Mouse (Mus musculus) spleen, embryonic (tissue): ENCODE data around the gene Rilpl1.

Experiments used
- CTCF ChIA-PET: fragments of 350-600 bp; sonication (Branson Sonifier 250); formaldehyde crosslinking; loops from one replicate; lab custom pipeline; 2022; lab: Charles Lee

Gene Rilpl1

DNA sequence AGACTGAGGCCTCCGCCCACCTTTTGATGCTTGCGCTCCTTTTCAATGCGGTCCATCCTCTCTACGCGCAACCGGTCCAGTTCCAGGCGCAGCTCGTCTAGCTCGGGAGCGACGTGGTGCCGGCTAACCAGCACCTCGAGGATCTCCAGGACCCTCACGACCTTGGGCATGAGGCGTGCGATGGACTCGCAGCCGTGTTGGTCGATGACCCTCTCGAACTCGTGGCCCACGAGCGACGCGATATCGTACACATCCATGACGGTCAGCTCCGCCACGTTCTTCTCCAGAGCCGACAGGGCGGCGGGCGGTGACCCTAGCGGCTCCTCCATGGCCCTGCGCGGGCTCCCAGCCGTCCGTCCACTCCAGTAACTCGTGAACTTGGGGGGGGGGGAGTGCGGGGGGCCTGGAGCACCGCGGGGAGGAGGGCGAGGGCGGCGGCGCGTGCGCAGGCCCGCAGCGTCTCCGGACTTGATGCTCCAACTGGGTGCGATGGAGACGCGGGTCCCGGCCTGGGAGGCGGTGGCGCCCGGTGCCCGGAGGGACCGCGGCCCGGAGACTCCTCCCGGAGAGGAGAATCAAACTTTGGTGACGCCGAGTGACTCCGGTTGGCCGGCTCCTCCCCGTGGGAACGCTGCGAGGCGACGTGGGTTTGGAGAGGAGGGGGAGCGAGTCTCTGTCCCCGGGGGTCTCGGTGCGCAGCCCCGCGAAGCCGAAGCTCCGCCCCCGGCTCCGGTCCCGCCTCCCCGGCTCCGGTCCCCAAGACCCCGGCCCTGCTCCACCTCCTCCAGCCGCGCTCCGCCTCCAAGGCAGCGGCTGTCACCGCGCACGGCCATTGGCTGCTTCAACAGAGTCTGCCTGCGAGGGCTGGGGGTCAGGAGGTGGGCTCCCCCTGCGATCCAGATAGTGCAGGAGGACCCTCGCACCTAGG lies at the start of gene Rilpl1:
Gene Rilpl1 (minus strand): TSS at position 737 of the 928 bp plus-strand sequence.
- CTCF ChIA-PET, result interaction anchor here (0.6 kb wide), 1 partner anchor 29 kb away, joined by 3 read pairs; no protein-coding TSS in a partner anchor

DNA sequence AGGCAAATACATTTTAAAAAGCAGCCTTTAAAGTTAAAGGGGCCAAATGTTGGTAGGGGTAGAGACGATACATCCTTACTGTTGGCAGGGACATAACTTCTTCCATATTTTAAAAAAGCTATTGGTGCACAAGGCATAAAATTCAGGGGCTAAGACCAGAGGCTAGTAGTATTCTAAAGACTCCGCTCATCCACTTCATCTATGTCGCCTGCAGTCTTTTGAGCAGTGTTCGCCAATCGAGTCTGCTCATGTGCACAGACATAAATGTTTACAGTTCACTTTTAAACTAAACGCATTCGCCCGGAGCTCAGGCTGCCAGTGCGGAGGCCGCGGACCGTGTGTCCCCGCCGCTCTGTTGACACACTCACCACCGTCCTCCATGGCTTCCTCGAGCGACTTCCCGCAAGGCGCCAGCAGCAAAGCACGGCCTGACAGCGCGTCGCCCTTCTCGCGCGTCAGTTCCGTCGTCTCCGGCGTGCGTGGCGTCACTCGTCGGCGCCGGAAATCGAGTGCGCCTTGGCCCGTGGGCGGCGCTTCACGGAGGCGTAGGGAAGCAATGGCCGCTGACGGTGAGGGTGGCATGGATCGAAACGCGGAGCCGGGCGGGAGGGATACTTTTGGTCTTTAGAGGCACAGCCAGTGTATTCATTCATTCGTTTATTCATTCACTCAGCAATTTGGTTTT lies 47.6 kb upstream of the Rilpl1 start, which contains the start of the genes Eif2b1 and Gtf2h3:
Gene Eif2b1 (minus strand): TSS at position 499 of the 685 bp plus-strand sequence.
Gene Gtf2h3 (plus strand): TSS at position 508 of the 685 bp plus-strand sequence.
- CTCF ChIA-PET, result no interaction called here

- CTCF ChIA-PET, result no interaction called here
Measured at GRCm38 (mm10) chr5:124575467-124575866, 44.3 kb upstream of the Rilpl1 start.

GRCm38 (mm10) chr5:124571068-124571467 lies 39.9 kb upstream of the Rilpl1 start:
- CTCF ChIA-PET, result no interaction called here

GRCm38 (mm10) chr5:124555145-124555544 lies 24.0 kb upstream of the Rilpl1 start:
- CTCF ChIA-PET, result no interaction called here

- CTCF ChIA-PET, result interaction anchor here (0.6 kb wide), 2 partner anchors 28 to 119 kb away, joined by 3 to 7 read pairs; no protein-coding TSS in a partner anchor
Measured at GRCm38 (mm10) chr5:124553607-124554006, 22.4 kb upstream of the Rilpl1 start.

DNA sequence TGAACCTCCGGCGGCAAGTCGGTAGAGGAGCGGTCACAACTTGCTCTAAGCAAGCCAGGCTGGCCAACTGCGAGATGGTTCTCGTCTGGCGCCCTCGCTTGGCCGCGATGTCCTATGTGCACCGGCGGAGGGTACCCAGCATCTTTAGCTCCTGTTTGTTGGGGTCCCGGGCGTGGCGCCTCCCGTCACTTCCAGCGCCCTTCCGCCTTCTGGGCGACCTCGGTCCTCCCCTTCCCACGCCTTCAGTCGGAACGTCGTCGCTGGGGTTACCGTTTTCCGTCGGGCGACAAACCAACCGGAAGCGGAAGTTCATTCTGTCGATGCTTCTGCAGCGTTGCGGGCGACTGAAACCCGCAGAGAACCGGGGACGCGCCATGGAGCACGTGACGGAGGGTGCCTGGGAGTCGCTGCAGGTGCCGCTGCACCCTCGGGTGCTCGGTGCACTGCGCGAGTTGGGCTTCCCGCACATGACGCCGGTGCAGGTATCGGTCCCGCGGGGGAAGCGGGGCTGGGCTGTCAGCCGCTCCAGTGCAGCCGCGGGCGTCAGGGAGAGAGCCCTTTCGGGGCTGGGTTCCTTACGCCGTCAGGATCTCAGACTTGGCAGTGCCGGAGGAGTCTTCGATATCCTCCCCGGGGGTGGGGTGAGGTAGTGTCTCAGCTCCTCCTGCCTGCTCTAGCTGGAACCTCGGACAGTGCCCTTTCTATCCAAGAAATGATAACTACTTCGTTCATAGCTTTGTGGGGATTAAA lies 21.5 kb upstream of the Rilpl1 start, which contains the start of gene Ddx55:
Gene Ddx55 (plus strand): TSS at position 307 of the 750 bp plus-strand sequence.
- CTCF ChIA-PET, result interaction anchor here (0.6 to 0.8 kb wide), 6 partner anchors 13 to 510 kb away, joined by 3 to 7 read pairs (median 4); no protein-coding TSS in a partner anchor

DNA sequence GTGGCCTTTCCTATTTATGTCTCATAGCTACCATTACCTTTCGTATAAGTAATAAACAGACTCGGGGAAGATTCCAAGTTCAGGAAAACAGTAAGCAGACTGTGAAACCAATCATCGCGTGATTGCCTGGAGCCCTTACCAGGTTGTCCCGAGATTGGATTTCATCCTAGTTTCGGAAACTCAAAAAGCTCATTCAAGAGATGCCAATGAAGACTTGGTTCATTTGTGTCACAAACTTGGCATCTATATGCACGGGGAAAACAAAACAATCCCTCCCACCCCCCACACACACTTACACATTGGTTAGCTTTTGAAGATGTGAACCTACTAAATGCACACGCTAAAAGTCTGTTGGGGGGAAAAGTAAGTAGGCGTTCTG lies 20.9 kb upstream of the Rilpl1 start:
- CTCF ChIA-PET, result interaction anchor here (0.7 to 0.8 kb wide), 3 partner anchors 12 to 155 kb away, joined by 3 to 5 read pairs (median 4); no protein-coding TSS in a partner anchor

- CTCF ChIA-PET, result interaction anchor here (0.6 to 0.7 kb wide), 2 partner anchors 61 to 451 kb away, joined by 4 to 7 read pairs; no protein-coding TSS in a partner anchor
Measured at GRCm38 (mm10) chr5:124551349-124552093, 20.3 kb upstream of the Rilpl1 start.

GRCm38 (mm10) chr5:124550737-124551136 lies 19.5 kb upstream of the Rilpl1 start:
- CTCF ChIA-PET, result interaction anchor here (0.6 to 0.7 kb wide), 2 partner anchors 61 to 452 kb away, joined by 4 to 7 read pairs; no protein-coding TSS in a partner anchor

DNA sequence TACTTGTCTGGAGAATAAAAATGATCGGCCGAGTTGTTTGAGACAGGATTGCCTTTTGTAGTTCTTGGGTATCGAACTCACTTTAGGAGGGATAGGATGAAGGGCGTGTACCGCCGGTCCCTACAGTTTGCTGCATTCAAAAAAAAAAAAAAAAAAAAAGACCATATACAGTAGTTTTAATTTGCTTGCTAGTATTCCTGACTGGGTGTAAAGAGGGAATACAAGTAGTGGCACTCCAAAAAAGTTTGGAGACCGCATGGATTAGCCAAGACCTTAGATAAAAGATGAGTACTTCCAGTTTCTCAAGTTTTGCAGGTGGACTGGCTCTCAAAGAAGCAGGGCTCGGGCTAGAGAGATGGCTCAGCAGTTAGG lies 10.4 kb upstream of the Rilpl1 start:
- CTCF ChIA-PET, result interaction anchor here (0.7 kb wide), 2 partner anchors 253 to 311 kb away, joined by 4 to 15 read pairs; no protein-coding TSS in a partner anchor

DNA sequence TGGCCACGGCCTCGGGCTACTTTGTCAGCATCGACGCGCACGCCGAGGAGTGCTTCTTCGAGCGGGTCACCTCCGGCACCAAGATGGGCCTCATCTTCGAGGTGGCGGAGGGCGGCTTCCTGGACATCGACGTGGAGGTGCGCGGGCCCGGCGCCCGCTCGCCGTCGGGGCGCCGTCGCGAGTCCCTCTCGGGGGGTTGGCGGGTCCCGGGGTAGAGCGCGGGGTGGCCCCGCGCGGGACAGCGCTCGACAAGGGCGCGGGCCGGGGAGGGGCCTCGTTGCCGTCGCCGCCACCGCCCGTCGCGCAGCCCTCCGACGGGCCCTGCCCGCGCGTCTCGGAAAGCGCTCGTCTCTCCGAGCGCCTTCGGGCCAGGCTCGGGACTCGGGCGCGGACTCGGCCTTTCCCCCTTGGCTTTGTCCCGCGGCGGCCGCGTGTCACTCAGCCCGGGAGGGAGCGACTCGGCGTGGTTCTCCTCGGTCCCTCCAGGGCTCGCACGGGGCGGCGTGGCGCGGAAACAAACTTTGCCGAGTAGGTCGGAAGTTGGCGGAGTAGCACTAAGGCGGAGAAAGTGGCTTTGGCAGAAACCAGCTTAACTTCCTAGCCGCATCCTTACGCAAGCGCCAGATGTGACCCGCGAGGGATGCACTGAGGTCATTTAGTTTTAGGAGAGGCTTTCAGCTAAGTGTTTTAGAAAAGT lies 9.9 kb upstream of the Rilpl1 start:
- CTCF ChIA-PET, result interaction anchor here (0.7 kb wide), 2 partner anchors 254 to 311 kb away, joined by 4 to 15 read pairs; no protein-coding TSS in a partner anchor

- CTCF ChIA-PET, result no interaction called here
Measured at GRCm38 (mm10) chr5:124540383-124540786, 9.2 kb upstream of the Rilpl1 start, which contains the start of gene Tmed2. Tmed2 (plus strand) TSS chr5:124540695.

GRCm38 (mm10) chr5:124539905-124540304 lies 8.7 kb upstream of the Rilpl1 start:
- CTCF ChIA-PET, result interaction anchor here (0.6 to 0.7 kb wide), 2 partner anchors 12 to 181 kb away, joined by 4 read pairs; partner anchors contain the start of gene Ddx55

DNA sequence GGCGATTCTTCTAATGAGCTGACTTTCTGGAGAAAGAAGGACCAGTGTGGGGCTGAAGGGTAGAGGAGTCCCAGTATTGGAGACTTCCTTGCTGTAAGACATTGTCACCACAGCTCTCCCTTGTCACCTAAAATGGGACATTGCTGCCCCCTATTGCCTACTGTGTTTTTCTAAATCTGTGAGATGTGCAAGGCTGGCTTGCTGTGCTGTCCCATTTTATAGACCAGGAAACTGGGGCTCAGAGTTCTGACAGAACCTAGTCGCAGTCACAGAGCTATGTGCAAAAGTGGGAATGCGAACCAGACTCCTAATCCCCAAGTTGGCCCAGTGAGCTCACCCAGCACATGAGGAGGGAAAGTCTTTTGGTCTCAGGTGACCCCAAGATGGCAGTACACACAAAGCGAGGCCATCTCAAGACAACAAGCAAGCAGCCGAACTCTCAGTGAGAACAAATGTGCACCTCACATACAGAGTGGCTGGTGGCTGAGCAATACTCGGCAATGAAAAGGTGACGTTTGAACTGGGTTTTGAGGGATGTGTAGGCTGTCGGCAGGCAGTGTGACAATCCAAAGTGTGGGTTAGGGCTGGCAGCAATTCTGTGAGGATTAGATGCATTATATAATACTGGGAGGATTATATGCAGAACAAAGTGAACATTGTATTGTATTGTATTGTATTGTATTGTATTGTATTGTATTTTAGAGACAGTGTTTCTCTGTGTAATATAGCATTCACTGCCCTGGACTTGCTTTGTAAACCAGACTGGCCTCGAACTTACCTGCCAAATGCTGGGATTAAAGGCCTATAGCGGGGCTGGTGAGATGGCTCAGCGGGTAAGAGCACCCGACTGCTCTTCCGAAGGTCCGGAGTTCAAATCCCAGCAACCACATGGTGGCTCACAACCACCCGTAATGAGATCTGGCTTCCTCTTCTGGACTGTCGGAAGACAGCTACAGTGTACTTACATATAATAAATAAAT lies 7.9 kb upstream of the Rilpl1 start:
- CTCF ChIA-PET, result interaction anchor here (0.6 to 0.7 kb wide), 5 partner anchors 13 to 180 kb away, joined by 3 to 7 read pairs (median 4); partner anchors contain the start of gene Ddx55

DNA sequence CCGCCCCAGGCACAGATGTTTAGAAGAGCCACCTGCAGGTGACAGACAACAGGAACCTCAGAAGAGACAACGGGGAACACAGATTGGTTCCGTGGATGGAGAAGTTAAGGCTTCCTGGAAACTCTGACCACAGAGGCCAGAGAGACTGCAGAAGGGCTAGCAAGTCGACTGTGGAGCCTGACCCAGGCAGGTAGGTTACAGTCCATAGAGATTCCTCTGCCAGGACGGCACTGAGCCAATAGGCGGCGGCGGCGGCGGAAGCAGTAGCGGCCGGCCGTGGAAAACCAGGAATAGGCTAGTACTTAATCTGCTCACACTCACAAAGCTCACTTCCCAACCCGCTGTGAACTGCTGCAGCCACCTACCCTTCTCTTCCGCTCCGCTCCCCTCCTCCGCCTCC lies 5.6 kb upstream of the Rilpl1 start:
- CTCF ChIA-PET, result interaction anchor here (0.6 to 0.9 kb wide), 2 partner anchors 112 to 875 kb away, joined by 4 to 5 read pairs; no protein-coding TSS in a partner anchor

- CTCF ChIA-PET, result no interaction called here
Measured at GRCm38 (mm10) chr5:124535016-124535415, 3.8 kb upstream of the Rilpl1 start.

DNA sequence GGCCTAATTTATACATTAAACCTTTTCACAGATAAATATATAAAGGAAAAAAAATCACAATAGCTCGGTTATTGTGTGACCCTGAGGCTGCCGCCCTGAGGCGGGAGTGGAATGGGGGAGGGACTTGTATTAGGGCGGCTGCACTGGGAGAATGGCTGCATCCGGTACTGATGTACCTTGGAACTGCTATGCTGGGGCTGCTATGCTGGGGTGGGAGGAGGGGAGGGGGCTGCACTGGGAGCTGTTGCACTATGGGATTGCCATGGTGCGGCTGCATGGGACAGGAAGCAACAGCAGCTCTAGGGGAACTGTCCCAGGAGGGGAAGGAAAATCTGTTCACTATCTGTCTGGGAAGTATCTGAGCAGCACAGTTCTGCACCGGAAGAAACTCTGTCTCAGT lies 1.3 kb upstream of the Rilpl1 start:
- CTCF ChIA-PET, result interaction anchor here (0.6 kb wide), 1 partner anchor 12 kb away, joined by 6 read pairs; no protein-coding TSS in a partner anchor
